Comparison of ENCODE assay signal across 10 mouse cellular contexts in the genomic region with DNA sequence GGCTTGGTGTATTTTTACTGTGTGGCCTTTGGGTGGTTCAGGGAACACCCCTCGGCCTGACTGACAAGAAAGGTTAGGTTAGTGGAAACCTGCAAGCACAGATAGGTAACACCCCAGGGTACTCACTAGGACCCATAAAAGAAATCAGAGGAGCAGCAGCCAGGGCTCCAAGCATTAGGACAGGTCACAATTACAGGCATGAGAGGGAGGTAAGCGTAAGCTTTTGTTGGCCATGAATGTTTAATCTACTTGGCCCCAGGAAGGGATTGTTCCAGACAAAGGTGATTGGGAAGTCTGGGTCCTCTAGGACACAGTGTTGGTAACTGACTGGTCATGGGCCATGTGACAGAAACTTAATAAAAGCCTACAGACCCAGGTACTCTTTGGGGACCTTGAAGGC.
DNase-seq lines count a peak whose midpoint lies in the region; ATAC-seq and TF ChIP-seq lines count a peak whose summit lies in the region.
"Had no signal": no experiment of that assay in that cellular context is flagged by ENCODE, and none has a peak within 500 bp of the region (broad histone marks: within the 10 kb centered on the region; RNA-seq: fewer than 3 reads in every experiment).

No protein-coding gene starts in this region.

- TF ChIP-seq CTCF in gastrocnemius, adult 2 months (IDR thresholded peaks at IDR 0.05) = no peak

- no peak for ATAC-seq in liver, embryonic 13.5 days (ENCODE audit: low read depth)
- no peak for ATAC-seq in hindbrain, embryonic 16.5 days
- ATAC-seq in neural tube, embryonic 14.5 days (ENCODE audit: low read depth) = no peak

- no peaks in the 10 kb centered on the region for H3K9me3 ChIP-seq in liver, embryonic 13.5 days (replicated peaks)
- no peaks in the 10 kb centered on the region for H3K9me3 ChIP-seq in hindbrain, embryonic 16.5 days (ENCODE audit: control insufficient read depth, low read length)
- H3K9me3 ChIP-seq in neural tube, embryonic 14.5 days (ENCODE audit: control insufficient read depth, low read length) = no peaks in the 10 kb centered on the region

- H3K36me3 ChIP-seq in liver, embryonic 13.5 days = no peaks in the 10 kb centered on the region
- no peaks in the 10 kb centered on the region for H3K36me3 ChIP-seq in hindbrain, embryonic 16.5 days (ENCODE audit: control insufficient read depth, insufficient read depth, low read length)
- no peaks in the 10 kb centered on the region for H3K36me3 ChIP-seq in neural tube, embryonic 14.5 days (ENCODE audit: control insufficient read depth, insufficient read depth, low read length)

- no peak overlapping the region for H3K9ac ChIP-seq in liver, embryonic 13.5 days
- H3K9ac ChIP-seq in hindbrain, embryonic 16.5 days (ENCODE audit: low read depth, low read length) = 0 out of 2 replicates have a peak overlapping the region, but pooled peaks have one; percentile 4
- no peak overlapping the region for H3K9ac ChIP-seq in neural tube, embryonic 14.5 days (replicated peaks; ENCODE audit: low read depth, low read length)

- peaks cover 14% of the 10 kb centered on the region for H3K4me1 ChIP-seq in liver, embryonic 13.5 days (replicated peaks)
- peaks cover 12% of the 10 kb centered on the region for H3K4me1 ChIP-seq in hindbrain, embryonic 16.5 days (ENCODE audit: control insufficient read depth, insufficient read depth, low read depth, low read length)
- H3K4me1 ChIP-seq in neural tube, embryonic 14.5 days (ENCODE audit: control insufficient read depth, insufficient read depth, low read length) = peaks cover 12% of the 10 kb centered on the region; the same call in 1 of the 2 replicates

- H3K4me2 ChIP-seq in liver, embryonic 13.5 days = 0 out of 2 replicates have a peak overlapping the region, but pooled peaks have one; percentile 74
- peak overlapping the region; percentile 99; the same call in 1 of the 2 replicates for H3K4me2 ChIP-seq in hindbrain, embryonic 16.5 days (ENCODE audit: low read length)
- peak overlapping the region; percentile 99; the same call in 1 of the 2 replicates for H3K4me2 ChIP-seq in neural tube, embryonic 14.5 days (ENCODE audit: low read depth, low read length)

- peaks cover 72% of the 10 kb centered on the region for H3K27me3 ChIP-seq in liver, embryonic 13.5 days
- H3K27me3 ChIP-seq in hindbrain, embryonic 16.5 days (replicated peaks; ENCODE audit: control insufficient read depth, insufficient read depth, low read length) = no peaks in the 10 kb centered on the region
- no peaks in the 10 kb centered on the region for H3K27me3 ChIP-seq in neural tube, embryonic 14.5 days (ENCODE audit: control insufficient read depth, insufficient read depth, low read length)
- H3K27me3 ChIP-seq: Patski had no signal

- 49% methylated on average over 2 of the region's 2 CpGs for WGBS in liver, embryonic 13.5 days (ENCODE audit: insufficient replicate concordance)
- WGBS in hindbrain, embryonic 16.5 days = 81% methylated on average over 2 of the region's 2 CpGs
- WGBS in neural tube, embryonic 14.5 days = 81% methylated on average over 2 of the region's 2 CpGs

- intact Hi-C loops in gastrocnemius, adult 2 months (cut with DNase I) = loop anchor here (2.0 to 5.0 kb wide), 4 partner anchors 82 to 373 kb away; a partner anchor contains a TSS

- DNase-seq in gastrocnemius, adult 2 months = no peak
- no peak for DNase-seq in gastrocnemius, postnatal 10 days
- DNase-seq in liver, embryonic 13.5 days = no peak
- DNase-seq in liver = no peak
- DNase-seq in testis, postnatal 14 days (ENCODE audit: low spot score) = no peak
- DNase-seq in left cerebral cortex, adult 11 months (ENCODE audit: low spot score) = no peak

- H3K27ac ChIP-seq in gastrocnemius, adult 2 months = peak overlapping the region; percentile 88
- no peak overlapping the region for H3K27ac ChIP-seq in liver, embryonic 13.5 days
- no peak overlapping the region for H3K27ac ChIP-seq in hindbrain, embryonic 16.5 days (ENCODE audit: low read depth, low read length)
- no peak overlapping the region; the same call in 1 of the 2 replicates for H3K27ac ChIP-seq in neural tube, embryonic 14.5 days (ENCODE audit: low read depth, low read length)
- H3K27ac ChIP-seq: macrophage had no signal

- H3K4me3 ChIP-seq in gastrocnemius, adult 2 months = no peak overlapping the region
- H3K4me3 ChIP-seq in liver, embryonic 13.5 days (replicated peaks) = no peak overlapping the region
- H3K4me3 ChIP-seq in hindbrain, embryonic 16.5 days (ENCODE audit: low read length) = no peak overlapping the region
- H3K4me3 ChIP-seq in neural tube, embryonic 14.5 days (ENCODE audit: low read depth, low read length) = no peak overlapping the region
